Mouse (Mus musculus) frontal cortex, postnatal 36 days (tissue): ENCODE data around the gene Nabp1.
A peak's percentile ranks its signal among the peaks of the same experiment; 100 is the strongest.
"Not testable (repeated sequence)": the region's sequence is repeated elsewhere in the genome, so short reads cannot be mapped to it uniquely, and the experiment has no call there.

ENCODE experiments used
- DNase-seq, 2 experiments: peaks; one replicate each; pipeline ENCODE4 v3.0.0; 2022; ENCODE audit warnings: low spot score in 2 of 2

Nabp1 gene

DNA sequence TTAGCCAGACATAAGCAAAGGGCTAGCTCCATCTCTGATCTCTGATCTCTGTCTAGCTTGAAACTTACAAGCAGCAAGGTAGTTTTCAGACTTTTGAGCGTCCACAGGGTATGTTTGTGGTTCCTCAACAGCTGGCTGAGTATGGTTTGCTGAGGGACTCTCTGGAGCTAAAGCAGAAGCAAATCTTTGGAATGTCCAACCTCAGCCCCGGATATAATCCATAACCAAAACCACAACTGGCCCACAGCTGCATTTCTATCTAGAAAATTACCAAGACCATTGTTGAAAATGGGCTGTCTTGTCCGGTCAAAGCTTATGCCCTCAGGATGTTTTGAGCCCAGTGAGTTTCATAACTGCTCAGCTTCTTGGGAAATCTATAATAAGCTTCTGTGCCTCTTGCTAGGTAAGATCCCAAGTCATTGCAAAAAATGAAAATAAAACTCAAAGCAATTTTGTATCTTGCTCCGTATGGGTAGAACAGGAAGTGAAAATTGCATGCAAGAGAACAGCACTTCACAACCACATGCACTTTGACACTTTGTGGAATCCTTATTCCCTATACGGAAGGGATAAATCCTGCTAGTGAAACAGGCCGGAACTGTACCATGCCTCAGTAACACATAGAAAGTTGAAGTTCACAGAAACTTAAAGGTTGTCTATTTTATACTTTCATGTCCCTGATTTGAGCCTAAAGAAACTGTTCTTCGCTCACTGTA lies 15.5 kb upstream of the Nabp1 start:
- DNase-seq = no peak

DNA sequence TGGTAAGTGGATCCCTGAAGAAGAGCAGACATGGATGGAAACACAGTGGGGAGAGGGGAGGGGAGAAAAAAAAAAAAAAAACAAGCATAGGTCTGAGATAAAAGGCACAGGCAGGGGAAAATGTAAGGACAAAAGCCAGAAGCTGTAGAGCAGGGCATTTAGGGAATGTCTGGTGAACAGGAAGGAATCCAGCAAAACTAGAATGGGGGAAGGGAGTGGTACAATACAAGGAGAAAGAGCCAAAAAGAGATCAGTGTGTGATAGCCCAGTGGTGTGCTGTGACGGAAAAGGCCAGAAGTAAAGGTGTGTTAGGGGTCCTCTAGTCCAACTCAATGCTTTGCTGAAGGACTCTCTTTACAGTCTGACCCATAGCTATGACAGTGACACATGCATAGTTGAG lies 8.1 kb upstream of the Nabp1 start:
- no peak for DNase-seq

DNA sequence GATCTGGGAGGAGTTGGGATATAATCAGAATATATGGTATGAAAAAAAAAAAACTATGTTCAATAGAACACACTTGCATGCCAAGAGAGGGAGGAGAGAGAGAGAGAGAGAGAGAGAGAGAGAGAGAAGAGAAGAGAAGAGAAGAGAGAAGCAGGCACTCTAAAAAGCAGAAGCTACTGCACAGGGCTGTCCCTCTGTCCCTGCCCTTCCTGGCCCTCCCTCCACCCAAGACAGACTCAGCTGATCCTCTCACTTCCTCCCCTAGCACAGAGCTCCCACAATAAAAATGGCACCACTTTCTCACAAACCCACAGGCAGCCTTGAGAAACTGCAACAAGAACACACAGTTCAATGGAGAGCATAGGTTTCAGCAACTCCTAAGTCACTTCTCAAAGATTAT lies 2.2 kb upstream of the Nabp1 start:
- no peak for DNase-seq

DNA sequence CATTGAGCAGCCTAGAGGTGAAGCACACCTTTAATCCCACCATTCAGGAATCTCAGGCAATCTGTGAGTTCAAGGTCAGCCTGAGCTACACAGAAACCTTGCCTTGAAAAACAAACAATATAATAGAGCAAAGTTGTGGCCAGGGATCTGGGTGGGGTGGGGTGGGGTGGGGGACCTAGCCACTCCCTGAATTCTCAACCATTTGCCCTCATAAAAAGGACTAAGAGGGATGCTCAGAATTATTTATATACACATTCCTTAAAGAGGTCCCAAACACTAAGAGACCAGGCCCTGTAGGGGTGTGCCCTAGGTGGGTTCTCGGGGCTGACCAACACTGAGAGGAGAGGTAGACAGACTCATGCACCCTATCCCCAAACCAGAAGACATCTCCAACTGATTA lies 1.5 kb upstream of the Nabp1 start:
- no peak for DNase-seq

DNA sequence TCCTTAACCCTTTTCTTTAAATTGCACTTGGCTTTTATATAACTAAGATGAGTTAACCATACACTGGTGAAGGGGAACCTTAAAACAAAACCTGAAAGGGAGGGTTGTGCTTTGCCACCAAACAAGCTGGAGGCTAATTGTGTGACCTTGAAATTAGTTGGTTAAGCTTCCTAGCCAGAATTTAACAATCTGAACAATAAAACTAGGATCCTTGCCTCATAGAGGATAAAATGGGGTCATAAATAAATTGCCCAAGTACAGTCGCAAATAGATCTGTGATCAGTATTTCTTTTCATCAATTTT lies 753 bp upstream of the Nabp1 start:
- DNase-seq = no peak

DNA sequence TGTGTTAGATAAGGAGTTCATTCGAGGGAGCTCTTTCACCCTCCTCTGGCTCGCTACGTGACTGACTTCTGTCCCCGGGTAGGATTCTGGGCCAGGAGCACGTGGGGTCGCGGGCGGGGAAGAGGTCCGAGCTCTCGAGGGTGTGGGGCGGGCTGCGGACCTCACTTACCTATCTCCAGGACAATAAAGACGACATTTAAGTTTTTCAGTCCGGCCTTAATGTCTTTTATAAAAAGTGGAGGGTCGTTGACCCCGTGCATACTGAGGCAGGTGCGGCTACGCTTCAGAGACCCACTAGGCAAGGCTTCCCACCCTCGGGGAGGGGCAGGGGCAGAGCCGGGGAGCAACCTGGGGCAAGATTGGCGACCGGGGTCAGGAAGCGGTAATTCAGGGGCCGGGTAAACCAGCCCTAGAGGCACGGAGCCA lies 556 bp downstream of the Nabp1 start:
- peak in 1 of 2 experiments; percentile 17 for DNase-seq

DNA sequence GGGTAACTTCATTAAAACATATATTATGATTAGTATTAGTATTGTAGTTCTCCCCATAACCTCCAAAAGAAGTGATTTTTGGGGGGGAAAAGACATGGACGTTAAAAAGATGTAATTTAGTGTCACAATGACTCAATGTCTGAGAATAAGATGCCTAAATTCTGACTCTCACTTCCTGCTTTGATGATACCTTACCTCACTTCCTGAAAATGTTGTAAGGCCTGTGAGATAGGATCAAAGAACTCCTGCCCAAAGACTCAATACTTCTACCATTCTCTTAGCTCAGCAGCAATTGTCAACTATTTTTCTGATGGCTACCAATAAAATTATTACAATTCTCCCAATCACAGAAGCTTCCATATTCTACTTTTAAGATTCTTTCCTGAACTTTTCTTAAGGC lies 1.8 kb downstream of the Nabp1 start:
- no peak for DNase-seq

DNA sequence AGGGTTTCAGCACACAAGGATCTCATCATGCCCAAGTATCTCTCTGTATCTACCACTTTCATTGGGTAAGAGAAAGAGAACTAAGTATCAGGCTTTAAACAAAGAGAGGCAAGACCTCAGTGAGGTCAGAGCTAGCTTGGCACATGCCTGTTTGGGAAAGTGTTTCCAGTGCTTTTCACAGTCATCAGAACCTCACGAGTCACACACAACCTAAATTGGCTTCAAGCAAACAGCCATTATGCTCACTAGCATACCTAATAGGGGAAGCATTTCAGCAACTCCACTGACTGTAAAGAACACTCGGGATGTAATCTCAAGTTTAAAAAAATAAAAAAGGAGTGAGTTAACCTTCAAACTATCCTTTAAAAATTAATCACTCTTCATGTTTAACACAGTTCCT lies 10.1 kb downstream of the Nabp1 start:
- no peak for DNase-seq

DNA sequence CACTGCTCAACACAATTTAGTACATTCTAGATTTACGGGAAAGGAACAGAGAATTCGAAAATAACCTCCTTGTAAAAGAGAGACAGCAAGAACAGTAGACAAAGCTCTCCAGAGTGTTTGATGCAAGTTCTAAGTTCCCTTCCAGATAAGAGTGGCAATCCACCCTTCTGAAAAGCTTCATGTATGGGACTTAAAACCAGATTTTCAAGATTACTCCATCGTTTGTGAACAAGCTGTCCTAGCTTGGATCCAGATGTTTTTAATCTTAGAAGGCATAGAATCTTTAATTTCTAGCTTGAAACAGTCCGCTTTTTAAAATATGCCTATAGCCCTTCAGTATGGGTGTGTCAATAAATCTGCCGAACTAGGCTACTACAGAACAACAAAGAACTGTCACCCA lies 11.0 kb downstream of the Nabp1 start:
- no peak for DNase-seq

DNA sequence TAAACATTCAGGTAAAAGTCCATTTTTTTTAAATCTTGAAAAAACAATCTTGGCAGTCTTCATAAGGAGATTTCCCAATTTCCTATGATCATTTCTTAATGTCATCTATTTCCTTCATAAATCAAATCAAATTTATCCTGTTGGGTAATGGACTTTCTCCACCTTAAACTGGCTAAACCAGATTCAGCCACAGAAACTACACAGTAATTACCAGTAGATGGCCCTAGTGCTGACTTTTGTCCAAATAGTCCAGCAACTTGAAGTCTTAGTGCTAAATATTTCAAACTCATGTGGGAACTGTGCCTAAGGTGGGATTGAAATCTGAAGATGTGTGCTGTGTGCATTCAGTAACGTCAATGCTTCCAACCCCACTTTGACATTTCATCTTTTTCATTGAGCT lies 11.8 kb downstream of the Nabp1 start:
- no peak for DNase-seq

DNA sequence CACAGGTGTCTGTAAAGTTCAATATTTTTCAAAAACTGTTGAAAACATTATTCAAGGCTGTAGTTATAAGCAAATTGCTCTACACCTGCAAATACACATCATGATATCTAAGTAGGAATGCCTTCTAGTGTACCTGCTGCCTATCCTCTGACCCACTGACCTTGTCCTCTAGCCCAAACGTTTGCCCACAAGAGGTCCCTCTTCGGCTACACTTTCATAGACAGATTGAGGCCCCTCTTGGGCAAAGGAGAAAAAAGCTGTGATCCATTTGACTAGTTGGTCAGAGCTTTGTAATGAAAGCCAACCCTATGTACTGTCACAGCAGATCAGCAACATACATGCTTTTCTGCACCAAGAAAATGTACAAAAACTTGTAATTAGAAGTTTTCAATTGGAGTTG lies 12.9 kb downstream of the Nabp1 start:
- DNase-seq = no peak

DNA sequence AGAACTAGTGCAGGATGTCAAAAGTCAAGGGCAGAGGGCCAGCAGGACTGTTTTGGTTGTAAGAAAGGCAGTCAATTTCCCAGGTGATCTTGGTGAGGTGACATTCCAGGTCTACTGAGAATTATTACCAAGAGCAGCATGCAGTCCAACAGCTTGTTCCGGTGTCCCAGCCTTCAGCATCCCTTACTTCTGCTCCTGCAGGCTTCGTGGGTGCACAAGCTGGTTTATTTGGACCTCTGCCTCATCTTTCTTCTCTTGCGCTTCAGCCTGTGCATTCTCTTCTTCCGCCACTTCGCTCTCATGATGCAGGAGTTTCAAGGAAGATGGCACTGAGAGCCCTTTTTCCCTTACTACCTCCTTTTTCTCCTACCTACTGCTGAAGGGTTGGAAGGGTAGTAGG lies 15.2 kb downstream of the Nabp1 start:
- DNase-seq = peak in 1 of 2 experiments; percentile 20

DNA sequence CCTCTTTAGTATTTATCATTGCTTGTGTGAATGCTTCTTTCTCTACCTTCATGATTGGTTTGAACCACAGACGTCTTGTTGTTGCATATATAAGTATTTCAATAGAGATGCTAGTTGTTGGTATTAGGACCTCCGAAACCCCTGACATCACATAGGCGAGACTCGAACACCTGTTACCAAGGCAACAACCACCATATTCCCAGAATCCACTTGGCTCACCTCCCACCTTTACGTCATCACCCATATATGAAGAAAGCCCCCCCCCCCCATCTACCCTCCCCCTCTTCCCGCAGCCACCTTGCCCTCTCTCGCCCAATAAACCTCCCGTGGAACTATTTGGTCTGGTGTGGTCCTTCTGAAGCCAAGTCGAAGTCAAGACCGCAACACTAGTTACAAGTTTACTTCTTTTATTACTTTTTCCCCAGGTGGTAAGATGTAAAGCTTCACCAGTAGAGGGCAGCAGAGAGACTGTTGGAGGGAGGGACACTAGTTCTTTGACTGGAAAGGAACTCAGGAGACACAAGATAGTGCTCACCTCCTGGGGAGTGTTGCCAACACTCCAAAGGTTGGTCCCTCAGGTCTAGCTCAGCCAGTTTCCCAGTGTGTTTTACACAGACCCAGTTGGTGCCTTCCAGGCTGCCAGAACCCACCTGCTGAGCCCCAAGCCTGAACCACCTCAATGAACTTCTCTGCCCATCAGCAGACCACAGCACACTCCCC lies 19.3 kb downstream of the Nabp1 start:
- no peak for DNase-seq

DNA sequence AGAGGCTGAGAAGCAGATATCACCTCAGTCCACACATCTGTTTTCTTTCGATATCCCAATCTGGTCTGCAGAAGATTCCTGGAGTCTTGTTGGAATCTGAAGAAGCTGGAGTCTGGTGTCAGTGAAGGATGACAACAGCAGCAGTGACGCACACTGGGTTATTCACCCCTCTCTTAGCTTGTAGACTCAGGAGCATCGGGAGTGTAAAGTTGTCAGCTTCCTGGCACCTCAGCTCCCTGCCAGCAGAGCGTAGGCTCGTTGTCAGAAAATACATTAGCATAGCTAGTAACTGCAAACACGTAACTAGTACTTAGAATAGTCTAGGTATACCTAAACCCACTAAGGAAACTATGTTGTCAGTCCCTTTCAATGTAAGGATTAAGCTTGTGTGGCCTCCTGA lies 20.1 kb downstream of the Nabp1 start:
- peak; percentile 19 to 38 for DNase-seq

DNA sequence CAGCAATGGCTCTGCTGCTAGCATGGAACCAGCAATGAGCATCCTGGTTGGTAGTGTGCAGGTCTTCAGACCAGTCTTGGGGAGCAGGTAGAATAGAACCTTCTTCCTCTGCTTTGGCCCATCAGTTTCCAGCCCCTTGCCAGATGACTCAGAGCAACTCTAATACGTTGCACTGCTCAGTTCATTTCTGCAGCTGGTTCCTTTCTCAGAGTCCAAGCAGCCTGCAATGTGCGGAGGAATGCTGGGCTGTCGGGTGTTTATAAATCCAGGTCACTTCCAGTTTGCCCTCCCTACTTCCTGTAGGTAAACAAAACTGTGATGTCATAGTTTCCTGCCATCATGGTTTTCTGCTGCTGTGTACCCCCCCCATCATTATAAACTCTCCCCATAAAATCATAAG lies 21.0 kb downstream of the Nabp1 start:
- no peak for DNase-seq

DNA sequence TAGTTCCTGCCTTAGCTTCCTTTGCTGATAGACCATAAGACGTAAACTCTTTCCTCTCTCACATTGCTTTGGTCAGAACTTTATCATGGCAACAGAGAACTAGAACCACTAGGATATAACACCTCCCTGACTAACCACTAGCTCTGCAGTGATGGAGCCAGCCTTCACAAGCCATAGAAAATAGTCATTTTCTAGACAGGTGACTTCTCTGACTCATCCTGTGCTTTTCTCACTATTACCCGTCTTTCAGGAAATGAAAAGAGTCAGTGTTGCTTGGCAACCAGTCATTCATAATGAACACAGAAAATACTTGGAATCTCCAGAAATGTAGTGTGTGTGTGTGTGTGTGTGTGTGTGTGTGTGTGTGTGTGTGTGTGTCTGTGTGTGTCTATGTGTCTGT lies 29.4 kb downstream of the Nabp1 start:
- no peak for DNase-seq

DNA sequence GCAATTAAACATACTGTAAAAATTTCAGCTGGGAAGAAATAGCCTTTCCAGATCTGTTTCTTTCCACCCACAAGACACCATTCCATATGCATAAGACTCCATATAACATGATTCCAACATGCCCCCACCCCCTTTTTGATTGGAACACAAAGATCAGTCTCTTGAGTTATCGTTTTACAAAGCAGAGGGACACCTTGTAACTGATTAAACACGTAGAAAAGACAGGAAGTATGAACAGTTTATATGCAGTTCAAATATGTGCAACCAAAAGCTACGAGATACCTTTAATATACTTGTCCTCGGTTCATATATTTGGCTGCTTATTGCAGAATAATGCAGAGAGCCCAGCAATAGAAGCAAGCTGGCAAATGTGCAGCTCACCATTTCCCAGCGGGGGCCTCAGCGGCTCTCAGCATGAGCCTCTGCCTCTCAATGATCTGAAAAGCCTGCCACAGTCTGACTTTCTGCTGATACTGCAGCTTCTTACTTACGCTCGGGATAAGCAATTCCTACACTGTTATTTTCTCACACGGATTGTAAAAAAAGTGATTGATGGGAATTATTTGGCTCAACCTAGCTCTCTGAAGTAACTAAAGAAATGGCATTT lies 32.3 kb downstream of the Nabp1 start:
- peak in 1 of 2 experiments; percentile 56 for DNase-seq

DNA sequence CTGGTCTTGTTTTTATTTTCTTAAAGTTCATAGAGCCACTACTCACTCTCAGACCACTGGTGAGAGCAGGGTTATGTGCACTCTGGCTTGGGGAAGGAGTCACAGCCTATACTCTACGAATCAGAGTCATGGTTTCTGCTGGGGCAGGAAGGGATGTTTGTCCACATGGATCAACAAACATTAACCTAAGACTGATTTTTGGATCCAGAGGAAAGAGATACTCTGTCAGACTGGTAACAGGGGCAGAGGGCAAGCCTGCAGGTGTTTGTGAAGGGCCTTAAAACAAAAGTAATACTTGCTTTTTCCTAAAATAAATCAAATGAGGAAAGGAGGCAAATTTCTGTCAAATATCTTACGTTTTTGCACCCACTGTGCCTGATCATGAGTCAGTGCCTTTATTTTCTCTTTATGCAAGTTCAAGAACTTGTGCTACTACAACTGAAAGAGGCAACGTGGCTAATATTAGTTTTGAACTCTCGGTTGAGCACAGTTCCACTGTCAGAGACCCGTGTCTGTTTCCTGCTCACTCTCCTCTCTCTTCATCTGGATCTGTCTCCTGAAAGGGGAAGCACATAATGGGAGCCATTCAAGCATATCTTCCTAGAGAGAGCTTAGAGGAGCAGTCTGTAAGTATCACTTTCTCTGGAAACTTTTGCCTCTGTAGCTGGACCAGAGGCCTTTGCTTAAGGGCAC lies 32.9 kb downstream of the Nabp1 start:
- no peak for DNase-seq

DNA sequence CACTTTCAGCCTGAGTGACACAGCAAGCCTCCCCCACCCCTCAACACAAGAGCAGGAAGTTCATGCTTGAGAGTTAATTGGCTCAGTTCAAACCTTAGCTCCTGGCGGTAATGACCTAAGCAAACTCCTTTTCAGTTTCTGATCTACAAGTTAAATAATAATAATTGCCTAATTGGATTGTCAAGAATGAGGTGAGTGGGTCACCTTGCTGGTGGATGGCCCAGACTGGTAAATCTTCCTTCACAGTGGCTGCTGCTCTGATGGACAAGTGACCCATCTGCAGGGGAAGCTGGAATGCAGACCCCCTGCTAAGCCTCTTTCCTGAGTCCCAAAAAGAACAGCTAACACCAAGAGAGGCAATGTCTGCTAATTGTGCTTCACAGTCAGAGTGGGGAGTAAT lies 48.5 kb downstream of the Nabp1 start:
- DNase-seq = no peak

DNA sequence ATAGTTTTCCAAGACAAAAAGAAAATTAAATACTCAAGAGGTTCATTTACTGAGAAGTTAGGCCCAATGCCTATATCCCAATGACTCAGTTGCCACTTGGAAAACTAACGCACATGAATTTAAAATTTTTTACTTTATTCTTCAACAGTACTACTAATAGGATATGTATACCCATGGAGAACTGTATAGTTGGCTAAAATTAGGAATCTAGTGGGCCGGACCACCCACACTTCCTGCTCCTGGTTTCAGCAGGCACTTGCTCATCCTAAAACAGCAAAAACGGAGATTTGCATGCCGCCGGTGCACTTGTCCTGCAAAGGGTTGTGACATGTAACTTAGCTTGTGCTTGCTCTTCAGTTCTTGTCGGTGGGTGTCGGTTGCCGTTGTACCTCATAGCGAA lies 51.9 kb downstream of the Nabp1 start:
- no peak for DNase-seq

DNA sequence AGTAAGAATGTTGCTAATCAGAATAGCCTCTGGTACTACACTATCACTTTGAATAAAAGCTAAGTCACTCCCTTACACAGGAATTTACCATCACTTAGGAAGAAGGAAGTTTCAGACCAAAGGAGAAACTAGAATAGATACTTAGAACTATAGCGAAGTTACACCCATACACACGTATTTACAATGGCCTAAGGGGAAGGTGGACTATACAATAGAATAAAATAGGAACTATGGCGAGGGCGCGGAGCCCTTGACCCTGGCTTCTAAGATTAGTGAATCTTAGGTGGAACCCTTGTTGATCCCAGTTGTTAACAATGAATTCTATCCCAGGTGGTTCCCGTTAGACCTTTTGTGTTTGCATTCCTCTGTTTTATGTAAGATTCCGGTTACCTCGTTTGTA lies 57.2 kb downstream of the Nabp1 start:
- not testable (repeated sequence) for DNase-seq

DNA sequence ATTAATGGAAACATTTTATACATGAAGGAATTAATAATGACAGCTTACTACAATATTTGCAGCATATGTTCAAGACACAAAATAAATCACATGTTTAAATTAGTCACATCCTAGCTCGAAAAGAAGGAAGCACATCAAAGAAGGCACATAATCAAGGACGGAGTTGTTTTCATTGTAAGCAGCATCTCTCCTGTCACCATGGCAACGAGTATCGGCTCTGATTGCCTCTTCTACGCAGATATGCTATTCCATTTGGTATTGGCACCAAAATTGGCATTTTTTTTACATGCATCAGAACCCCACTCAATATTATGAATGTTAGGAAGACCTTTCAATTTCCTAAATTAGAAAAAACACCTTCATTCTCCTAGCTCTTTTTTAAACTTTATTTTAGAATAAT lies 59.5 kb downstream of the Nabp1 start:
- DNase-seq = no peak
